Mouse (Mus musculus): ENCODE results near the gene Park7.
A peak's percentile ranks its signal among the peaks of the same experiment; 100 is the strongest.

The Park7 gene

GRCm38 (mm10) chr4:150914290-150914733 is at the start of gene Park7, which contains the start of gene Tnfrsf9:
Gene Park7 (minus strand): TSS chr4:150914437.
Gene Tnfrsf9 (plus strand): TSS chr4:150914562.
- peak; percentile 94 to 95 for DNase-seq (ENCODE audit: low spot score in 2 of 2)

- DNase-seq (ENCODE audit: low spot score in 2 of 2), result no peak
These were observed 49.5 kb upstream of the Park7 start for GRCm38 (mm10) chr4:150963711-150964110.

- no peak for DNase-seq (ENCODE audit: low spot score in 2 of 2)
These were observed 48.0 kb upstream of the Park7 start for GRCm38 (mm10) chr4:150962231-150962630.

GRCm38 (mm10) chr4:150958536-150958935 is 44.3 kb upstream of the Park7 start:
- no peak for DNase-seq (ENCODE audit: low spot score in 2 of 2)

- DNase-seq (ENCODE audit: low spot score in 2 of 2), result no peak
These were observed 42.8 kb upstream of the Park7 start for GRCm38 (mm10) chr4:150957106-150957458.

GRCm38 (mm10) chr4:150956369-150957105 is 42.3 kb upstream of the Park7 start:
- no peak for DNase-seq (ENCODE audit: low spot score in 2 of 2)

- DNase-seq (ENCODE audit: low spot score in 2 of 2), result no peak
These were observed 36.7 kb upstream of the Park7 start for GRCm38 (mm10) chr4:150950972-150951371.

- DNase-seq (ENCODE audit: low spot score in 2 of 2), result no peak
These were observed 30.5 kb upstream of the Park7 start for GRCm38 (mm10) chr4:150944707-150945106.

- peak; percentile 49 to 58 for DNase-seq (ENCODE audit: low spot score in 2 of 2)
These were observed 25.9 kb upstream of the Park7 start for GRCm38 (mm10) chr4:150939991-150940651.

- DNase-seq (ENCODE audit: low spot score in 2 of 2), result peak in 1 of 2 experiments; percentile 46
These were observed 23.8 kb upstream of the Park7 start for GRCm38 (mm10) chr4:150938063-150938452.

GRCm38 (mm10) chr4:150937293-150938062 is 23.2 kb upstream of the Park7 start:
- DNase-seq (ENCODE audit: low spot score in 2 of 2), result peak; percentile 44 to 48

- DNase-seq (ENCODE audit: low spot score in 2 of 2), result no peak
These were observed 19.3 kb upstream of the Park7 start for GRCm38 (mm10) chr4:150933503-150933902.

GRCm38 (mm10) chr4:150927789-150928188 is 13.6 kb upstream of the Park7 start:
- no peak for DNase-seq (ENCODE audit: low spot score in 2 of 2)

- no peak for DNase-seq (ENCODE audit: low spot score in 2 of 2)
These were observed 12.9 kb upstream of the Park7 start for GRCm38 (mm10) chr4:150926924-150927705.

GRCm38 (mm10) chr4:150925923-150926322 is 11.7 kb upstream of the Park7 start:
- no peak for DNase-seq (ENCODE audit: low spot score in 2 of 2)

- DNase-seq (ENCODE audit: low spot score in 2 of 2), result no peak
These were observed 10.7 kb upstream of the Park7 start for GRCm38 (mm10) chr4:150924936-150925335.

GRCm38 (mm10) chr4:150924308-150924707 is 10.1 kb upstream of the Park7 start:
- no peak for DNase-seq (ENCODE audit: low spot score in 2 of 2)

- peak in 1 of 2 experiments; percentile 46 for DNase-seq (ENCODE audit: low spot score in 2 of 2)
These were observed 7.0 kb upstream of the Park7 start for GRCm38 (mm10) chr4:150921206-150921605.

GRCm38 (mm10) chr4:150917336-150918027 is 3.2 kb upstream of the Park7 start:
- DNase-seq (ENCODE audit: low spot score in 2 of 2), result no peak

- no peak for DNase-seq (ENCODE audit: low spot score in 2 of 2)
These were observed 1.1 kb upstream of the Park7 start for GRCm38 (mm10) chr4:150915181-150915906.

All from thymus, postnatal 10 days (tissue).